In the genomic region with DNA sequence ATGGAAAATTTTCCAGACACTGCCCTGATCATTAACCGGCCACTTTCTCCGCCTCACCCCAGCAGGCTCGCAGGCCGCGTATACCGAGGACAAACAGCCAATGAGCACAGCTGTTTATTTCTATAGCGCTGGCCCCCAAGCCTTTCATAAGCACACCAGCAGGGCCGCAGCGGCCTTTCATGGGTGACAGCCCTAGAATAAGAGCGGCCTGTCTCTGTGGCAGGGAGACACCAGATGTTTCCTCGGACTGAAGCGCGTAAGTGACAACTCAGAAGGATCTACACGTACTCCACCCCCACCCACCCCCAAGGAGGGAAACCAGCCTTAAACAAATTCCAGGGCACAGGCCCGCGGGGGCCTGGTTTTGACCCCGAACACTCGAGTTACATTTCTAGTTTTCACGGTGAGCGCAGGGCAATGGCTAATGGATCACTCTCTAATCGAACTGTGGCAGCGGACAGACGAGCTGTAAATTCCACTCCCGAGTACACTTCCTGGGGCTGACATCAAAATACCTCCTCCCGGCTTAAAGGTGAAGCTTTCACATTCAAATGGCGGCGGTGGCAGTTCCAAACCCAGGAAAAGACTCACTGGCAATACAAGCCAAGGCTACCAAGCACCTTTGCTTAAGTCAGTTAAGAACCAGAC, we compare ENCODE assay signal across 9 mouse cellular contexts. TPM values are rescaled to one million over a fixed set of nuclear protein-coding genes. Genes with fewer than 3 reads are reported as not detected.
A peak's percentile ranks its signal among the peaks of the same experiment; 100 is the strongest.
DNase-seq lines count a peak whose midpoint lies in the region; ATAC-seq lines count a peak whose summit lies in the region.
"Had no signal": no experiment of that assay in that cellular context is flagged by ENCODE, and none has a peak within 500 bp of the region (broad histone marks: within the 10 kb centered on the region; RNA-seq: fewer than 3 reads in every experiment).

No protein-coding gene starts in this region.

- no peaks in the 10 kb centered on the region for H3K36me3 ChIP-seq in kidney, embryonic 14.5 days (ENCODE audit: control insufficient read depth, insufficient read depth, low read length)
- H3K36me3 ChIP-seq in embryonic facial prominence, embryonic 14.5 days (ENCODE audit: control insufficient read depth, insufficient read depth, low read length): peaks cover 23% of the 10 kb centered on the region

- peak; percentile 19; the same call in 1 of the 2 replicates for ATAC-seq in kidney, embryonic 14.5 days (ENCODE audit: low FRiP score, low TSS enrichment)
- no peak for ATAC-seq in embryonic facial prominence, embryonic 14.5 days (ENCODE audit: low read depth)

- no peak for DNase-seq in kidney, postnatal 25 days
- DNase-seq in embryonic facial prominence, embryonic 14.5 days (ENCODE audit: low spot score): peak; percentile 63
- peak; percentile 22 for DNase-seq in kidney, postnatal 10 days
- peak; percentile 81 for DNase-seq in retina, embryonic 14.5 days (ENCODE audit: low spot score)
- DNase-seq in urinary bladder, postnatal 36 days (ENCODE audit: low spot score in 2 of 2): no peak
- no peak for DNase-seq in gastrocnemius, postnatal 25 days
- no peak for DNase-seq in cerebellum, adult 11-12 months
- DNase-seq: cerebellum, adult 8-10 months had no signal

- H3K4me2 ChIP-seq in kidney, embryonic 14.5 days (replicated peaks; ENCODE audit: low read depth, low read length): peak overlapping the region; percentile 29
- H3K4me2 ChIP-seq in embryonic facial prominence, embryonic 14.5 days (ENCODE audit: low read depth, low read length): peak overlapping the region; percentile 24; the same call in 1 of the 2 replicates

- H3K4me3 ChIP-seq in kidney, embryonic 14.5 days (ENCODE audit: low read length): no peak overlapping the region
- H3K4me3 ChIP-seq in embryonic facial prominence, embryonic 14.5 days (ENCODE audit: low read depth, low read length): no peak overlapping the region

- WGBS in kidney, embryonic 14.5 days: 4% methylated on average over 27 of the region's 27 CpGs
- 13% methylated on average over 27 of the region's 27 CpGs for WGBS in embryonic facial prominence, embryonic 14.5 days

- H3K9me3 ChIP-seq in kidney, embryonic 14.5 days (ENCODE audit: control insufficient read depth, low read length): no peaks in the 10 kb centered on the region
- H3K9me3 ChIP-seq in embryonic facial prominence, embryonic 14.5 days (ENCODE audit: control insufficient read depth, low read length): no peaks in the 10 kb centered on the region

- no peak overlapping the region for H3K27ac ChIP-seq in kidney, embryonic 14.5 days (ENCODE audit: low read depth, low read length)
- peak overlapping the region; percentile 52; the same call in 1 of the 2 replicates for H3K27ac ChIP-seq in embryonic facial prominence, embryonic 14.5 days (replicated peaks; ENCODE audit: low read depth, low read length)

- H3K9ac ChIP-seq in kidney, embryonic 14.5 days (ENCODE audit: low read depth, low read length): peak overlapping the region; percentile 35; the same call in 1 of the 2 replicates
- peak overlapping the region; percentile 8; the same call in 1 of the 2 replicates for H3K9ac ChIP-seq in embryonic facial prominence, embryonic 14.5 days (ENCODE audit: low read depth, low read length)

- no peaks in the 10 kb centered on the region for H3K27me3 ChIP-seq in kidney, embryonic 14.5 days (ENCODE audit: control insufficient read depth, insufficient read depth, low read length)
- no peaks in the 10 kb centered on the region for H3K27me3 ChIP-seq in embryonic facial prominence, embryonic 14.5 days (replicated peaks; ENCODE audit: control insufficient read depth, insufficient read depth, low read length)

- H3K4me1 ChIP-seq in kidney, embryonic 14.5 days (ENCODE audit: control insufficient read depth, insufficient read depth, low read length): 0 out of 2 replicates have a peak, but pooled peaks cover 6% of the 10 kb centered on the region
- peaks cover 8% of the 10 kb centered on the region; the same call in 1 of the 2 replicates for H3K4me1 ChIP-seq in embryonic facial prominence, embryonic 14.5 days (ENCODE audit: control insufficient read depth, insufficient read depth, low read length)

RNA-seq across cellular contexts. Expression of gene Atp9a, which starts 47.7 kb away (rescaled TPM):
- polyA plus RNA-seq in kidney, embryonic 14.5 days (2014; fragmentation: Nextera tagmentation; extraction: Ambion mirVana): 4.6 and 8.0 TPM in 2 replicates
- polyA plus RNA-seq in embryonic facial prominence, embryonic 14.5 days (2014; fragmentation: Nextera tagmentation; extraction: Ambion mirVana): 28.7 and 29.1 TPM in 2 replicates
- total RNA-seq in gastrocnemius, postnatal 25 days (2021): 10 to 100 TPM; 13.3 to 18.8 TPM

Comparison
In these comparisons a context has a peak if more than half of its experiments do, and no peak if none do; other contexts are left out.
1. DNase-seq: peak in embryonic facial prominence, embryonic 14.5 days (single experiment), kidney, postnatal 10 days (single experiment) and retina, embryonic 14.5 days (single experiment); none in kidney, postnatal 25 days (0 of 2), urinary bladder, postnatal 36 days (0 of 2), gastrocnemius, postnatal 25 days (single experiment) and cerebellum, adult 11-12 months (single experiment).